Mouse (Mus musculus) liver, postnatal 0 days (tissue): ENCODE results near the gene Pank4. TPM values are rescaled to one million over a fixed set of nuclear protein-coding genes. Genes with fewer than 3 reads are reported as not detected.

Source experiments
- ATAC-seq: fragments of 200-750 bp; cut with Nextera tagmentation; 2 replicates; pipeline ENCODE4 v1.8.0; 2017; ENCODE audit warnings: mild to moderate bottlenecking, moderate library complexity
- DNase-seq: peaks from one replicate; pipeline ENCODE4 v3.0.0-alpha.2; 2016
- H3K27ac ChIP-seq: fragments of 300-500 bp; sonication (generic); 2 replicates; pipeline ENCODE4 v1.5.1; 2014; ENCODE audit warnings: antibody characterized with exemption, moderate library complexity, mild to moderate bottlenecking, low read depth
- H3K27me3 ChIP-seq: fragments of 300-500 bp; sonication (generic); 2 replicates; pipeline ENCODE4 v1.6.1; 2014; ENCODE audit warnings: low read length, control low read depth, mixed read lengths; ENCODE audit not compliant: insufficient read depth
- H3K36me3 ChIP-seq: fragments of 300-500 bp; sonication (generic); replicated peaks from 2 replicates; pipeline ENCODE4 v1.6.1; 2014; ENCODE audit warnings: mild to moderate bottlenecking, control low read depth, low read length, moderate library complexity, mixed read lengths; ENCODE audit not compliant: insufficient read depth
- H3K4me1 ChIP-seq: fragments of 300-500 bp; sonication (generic); 2 replicates; pipeline ENCODE4 v1.6.1; 2014; ENCODE audit warnings: antibody characterized with exemption, mild to moderate bottlenecking, control low read depth; ENCODE audit not compliant: insufficient read depth
- H3K4me2 ChIP-seq: fragments of 300-500 bp; sonication (generic); 2 replicates; pipeline ENCODE4 v1.6.1; 2014; ENCODE audit warnings: low read depth, mild to moderate bottlenecking, low read length, moderate library complexity, mixed read lengths
- H3K4me3 ChIP-seq: fragments of 300-500 bp; sonication (generic); 2 replicates; pipeline ENCODE4 v1.5.1; 2014; ENCODE audit warnings: low read depth, low read length
- H3K9ac ChIP-seq: fragments of 300-500 bp; sonication (generic); replicated peaks from 2 replicates; pipeline ENCODE4 v1.6.1; 2014; ENCODE audit warnings: mild to moderate bottlenecking, moderate library complexity
- H3K9me3 ChIP-seq: fragments of 300-500 bp; sonication (generic); 2 replicates; pipeline ENCODE4 v1.6.1; 2016; ENCODE audit warnings: mild to moderate bottlenecking, control low read depth, low read length, mixed read lengths
- CTCF ChIP-seq: sonication (generic); IDR thresholded peaks from 2 replicates; pipeline ENCODE4 v1.5.1; 2016; ENCODE audit warnings: antibody characterized with exemption, low read depth
- EP300 ChIP-seq: IDR thresholded peaks from 2 replicates; pipeline ENCODE4 v1.6.1; 2016; ENCODE audit warnings: antibody characterized with exemption, low read depth, mild to moderate bottlenecking
- WGBS: fragments of 180-500 bp; shearing (Covaris S2); extraction: QIAGEN DNeasy Blood & Tissue Kit; methylation state at CpG from one replicate; pipeline ENCODE4 v1.1.7; 2014; ENCODE audit not compliant: insufficient replicate concordance; 5-methylcytosine and 5-hydroxymethylcytosine counted together
- polyA plus RNA-seq: library from polyadenylated mRNA; unstranded; fragments of >200 nt; fragmentation: Nextera tagmentation; extraction: Ambion mirVana; gene quantifications from 2 replicates; pipeline ENCODE4 v1.2.1, GENCODE M21; 2015

Gene Pank4
- polyA plus RNA-seq, 1 experiment from 2014 or later, result 11.4 TPM

GRCm38 (mm10) chr4:155011312-155012025 is 47.5 kb downstream of the Pank4 start:
- H3K27ac ChIP-seq, result no peak overlapping the region
- ATAC-seq, result no peak

GRCm38 (mm10) chr4:155012115-155012514 is 48.2 kb downstream of the Pank4 start:
- ATAC-seq (no peak), DNase-seq (no peak)
- H3K27ac ChIP-seq, result no peak overlapping the region
- 0 out of 2 replicates have a peak, but pooled peaks cover 4% of the 10 kb centered on the region for H3K4me1 ChIP-seq
- no peak for TF ChIP-seq EP300
- no peak for TF ChIP-seq CTCF
- no peak overlapping the region for H3K9ac ChIP-seq
- no peak overlapping the region for H3K4me2 ChIP-seq
- 60% methylated on average over 2 of the region's 2 CpGs for WGBS
- H3K27me3 ChIP-seq, result no peaks in the 10 kb centered on the region
- no peak overlapping the region for H3K4me3 ChIP-seq
- H3K36me3 ChIP-seq, result no peaks in the 10 kb centered on the region
- H3K9me3 ChIP-seq, result no peaks in the 10 kb centered on the region

More at GRCm38 (mm10) chr4:155011312-155012025, 47.5 kb downstream of the Pank4 start:
- 66% methylated on average over 8 of the region's 8 CpGs for WGBS
- no peaks in the 10 kb centered on the region for H3K27me3 ChIP-seq
- no peak overlapping the region for H3K9ac ChIP-seq
- TF ChIP-seq EP300 (no peak), CTCF (no peak)
- H3K36me3 ChIP-seq, result no peaks in the 10 kb centered on the region
- H3K4me2 ChIP-seq, result no peak overlapping the region
- H3K4me1 ChIP-seq, result 0 out of 2 replicates have a peak, but pooled peaks cover 4% of the 10 kb centered on the region
- DNase-seq, result no peak
- H3K4me3 ChIP-seq, result no peak overlapping the region
- H3K9me3 ChIP-seq, result no peaks in the 10 kb centered on the region

- peak; percentile 39; the same call in 1 of the 2 replicates for ATAC-seq
- TF ChIP-seq EP300 (no peak), CTCF (peak; percentile 85)
- 4% methylated on average over 4 of the region's 4 CpGs for WGBS
Measured at GRCm38 (mm10) chr4:155012788-155013187, 48.9 kb downstream of the Pank4 start.

GRCm38 (mm10) chr4:155014244-155014643 is 50.3 kb downstream of the Pank4 start:
- Histone ChIP-seq H3K27me3 (0 out of 2 replicates have a peak, but pooled peaks cover 5% of the 10 kb centered on the region), H3K4me3 (no peak overlapping the region), H3K36me3 (no peaks in the 10 kb centered on the region), H3K27ac (no peak overlapping the region), H3K9me3 (no peaks in the 10 kb centered on the region), H3K9ac (no peak overlapping the region), H3K4me1 (0 out of 2 replicates have a peak, but pooled peaks cover 4% of the 10 kb centered on the region), H3K4me2 (no peak overlapping the region)
- WGBS, result 74% methylated on average over 14 of the region's 14 CpGs
- no peak for TF ChIP-seq EP300
- no peak for TF ChIP-seq CTCF
- no peak for DNase-seq
- no peak for ATAC-seq

More at GRCm38 (mm10) chr4:155012788-155013187, 48.9 kb downstream of the Pank4 start:
- no peak overlapping the region for H3K4me3 ChIP-seq
- H3K27ac ChIP-seq, result no peak overlapping the region
- DNase-seq, result peak; percentile 68
- H3K27me3 ChIP-seq, result 0 out of 2 replicates have a peak, but pooled peaks cover 1% of the 10 kb centered on the region
- 0 out of 2 replicates have a peak, but pooled peaks cover 4% of the 10 kb centered on the region for H3K4me1 ChIP-seq
- no peak overlapping the region for H3K4me2 ChIP-seq
- H3K9ac ChIP-seq, result no peak overlapping the region
- H3K9me3 ChIP-seq, result no peaks in the 10 kb centered on the region
- no peaks in the 10 kb centered on the region for H3K36me3 ChIP-seq

GRCm38 (mm10) chr4:155014791-155015190 is 50.9 kb downstream of the Pank4 start:
- no peak for TF ChIP-seq EP300
- no peak for TF ChIP-seq CTCF
- Histone ChIP-seq H3K9ac (no peak overlapping the region), H3K9me3 (no peaks in the 10 kb centered on the region), H3K27ac (no peak overlapping the region), H3K4me2 (no peak overlapping the region), H3K4me1 (0 out of 2 replicates have a peak, but pooled peaks cover 4% of the 10 kb centered on the region), H3K27me3 (0 out of 2 replicates have a peak, but pooled peaks cover 5% of the 10 kb centered on the region), H3K4me3 (no peak overlapping the region), H3K36me3 (no peaks in the 10 kb centered on the region)
- 62% methylated on average over 12 of the region's 12 CpGs for WGBS
- ATAC-seq (no peak), DNase-seq (no peak)

GRCm38 (mm10) chr4:155015550-155015949 is 51.6 kb downstream of the Pank4 start:
- DNase-seq (no peak), ATAC-seq (peak; percentile 67)
- Histone ChIP-seq H3K27me3 (0 out of 2 replicates have a peak, but pooled peaks cover 5% of the 10 kb centered on the region), H3K4me1 (0 out of 2 replicates have a peak, but pooled peaks cover 4% of the 10 kb centered on the region), H3K36me3 (no peaks in the 10 kb centered on the region), H3K4me3 (no peak overlapping the region), H3K9ac (no peak overlapping the region), H3K27ac (no peak overlapping the region), H3K9me3 (no peaks in the 10 kb centered on the region), H3K4me2 (no peak overlapping the region)
- WGBS, result 47% methylated on average over 4 of the region's 4 CpGs
- TF ChIP-seq CTCF (no peak), EP300 (no peak)
